ENCODE assay signal across 11 mouse cellular contexts in genomic region chr7:37625758-37626157, GRCm38 (mm10).
DNase-seq lines count a peak whose midpoint lies in the region; ATAC-seq lines count a peak whose summit lies in the region.
"Had no signal": no experiment of that assay in that cellular context is flagged by ENCODE, and none has a peak within 500 bp of the region (broad histone marks: within the 10 kb centered on the region; RNA-seq: fewer than 3 reads in every experiment).

No protein-coding gene starts in this region.

- peak; percentile 19; the same call in 1 of the 2 replicates for ATAC-seq in forebrain, embryonic 14.5 days
- no peak for ATAC-seq in megakaryocyte, adult 5-6 weeks (ENCODE audit: poor library complexity, severe bottlenecking)
- no peak for ATAC-seq in megakaryocyte progenitor cell, adult 5-6 weeks (replicated peaks; ENCODE audit: poor library complexity)
- ATAC-seq: activated CD4-positive, CD25-positive, alpha-beta regulatory T cell, adult 4 months; intestine, embryonic 16.5 days had no signal

- no peak overlapping the region for H3K4me3 ChIP-seq in forebrain, embryonic 14.5 days (ENCODE audit: low read depth, low read length)

- WGBS in forebrain, embryonic 14.5 days, result 12% methylated on average over 8 of the region's 8 CpGs

- H3K36me3 ChIP-seq in forebrain, embryonic 14.5 days (ENCODE audit: control insufficient read depth, insufficient read depth, low read length), result no peaks in the 10 kb centered on the region

- H3K9ac ChIP-seq in forebrain, embryonic 14.5 days (ENCODE audit: low read length), result no peak overlapping the region
- H3K9ac ChIP-seq: liver, embryonic 14.5 days had no signal

- H3K4me1 ChIP-seq in forebrain, embryonic 14.5 days (ENCODE audit: control insufficient read depth, insufficient read depth, low read length), result peaks cover 29% of the 10 kb centered on the region

- DNase-seq in retina, postnatal 1 day, result peak; percentile 34
- DNase-seq in retina, embryonic 14.5 days (ENCODE audit: low spot score), result no peak
- DNase-seq in forebrain, embryonic 14.5 days (ENCODE audit: low spot score), result peak; percentile 75
- peak; percentile 23 for DNase-seq in mesoderm, embryonic 11.5 days (ENCODE audit: low read depth, low spot score)
- DNase-seq in lung, postnatal 36 days, result no peak
- DNase-seq: kidney, postnatal 14 days had no signal

- H3K9me3 ChIP-seq in forebrain, embryonic 14.5 days (replicated peaks; ENCODE audit: control insufficient read depth, low read length), result no peaks in the 10 kb centered on the region

- peak overlapping the region; percentile 76 for H3K27ac ChIP-seq in forebrain, embryonic 14.5 days (ENCODE audit: low read depth, low read length)
- H3K27ac ChIP-seq: liver, embryonic 14.5 days had no signal

- H3K4me2 ChIP-seq in forebrain, embryonic 14.5 days (ENCODE audit: low read length), result 0 out of 2 replicates have a peak overlapping the region, but pooled peaks have one; percentile 12

- H3K27me3 ChIP-seq in forebrain, embryonic 14.5 days (replicated peaks; ENCODE audit: control insufficient read depth, insufficient read depth, low read length), result no peaks in the 10 kb centered on the region

Comparison
In these comparisons a context has a peak if more than half of its experiments do, and no peak if none do; other contexts are left out.
1. DNase-seq: peak in retina, postnatal 1 day (single experiment), forebrain, embryonic 14.5 days (single experiment) and mesoderm, embryonic 11.5 days (single experiment); none in retina, embryonic 14.5 days (single experiment) and lung, postnatal 36 days (single experiment).